ENCODE assay signal across 10 mouse cellular contexts in genomic region chr2:31143326-31143725, GRCm38 (mm10). TPM values are rescaled to one million over a fixed set of nuclear protein-coding genes. Genes with fewer than 3 reads are reported as not detected.
A peak's percentile ranks its signal among the peaks of the same experiment; 100 is the strongest.
DNase-seq lines count a peak whose midpoint lies in the region; ATAC-seq and TF ChIP-seq lines count a peak whose summit lies in the region.
"Had no signal": no experiment of that assay in that cellular context is flagged by ENCODE, and none has a peak within 500 bp of the region (broad histone marks: within the 10 kb centered on the region; RNA-seq: fewer than 3 reads in every experiment).

No protein-coding gene starts in this region.

- WGBS in heart, embryonic 15.5 days = 49% methylated on average over 6 of the region's 6 CpGs
- WGBS in intestine, embryonic 15.5 days = 47% methylated on average over 6 of the region's 6 CpGs

- H3K36me3 ChIP-seq in heart, embryonic 15.5 days = peaks cover 10% of the 10 kb centered on the region; the same call in 1 of the 2 replicates
- H3K36me3 ChIP-seq in E14TG2a.4 (ENCODE audit: insufficient read depth, low read length) = peaks cover 30% of the 10 kb centered on the region
- no peaks in the 10 kb centered on the region for H3K36me3 ChIP-seq in intestine, embryonic 15.5 days
- no peaks in the 10 kb centered on the region for H3K36me3 ChIP-seq in splenic B cell, adult 2 months (ENCODE audit: control insufficient read depth, insufficient read depth, low read length, poor library complexity, severe bottlenecking)

- DNase-seq in heart, postnatal 14 days = no peak
- peak; percentile 58 for DNase-seq in splenic B cell, adult 2 months (ENCODE audit: low read depth, low spot score)
- DNase-seq in adrenal gland, postnatal 36 days = no peak
- no peak for DNase-seq in embryo, embryonic 10 days (ENCODE audit: low spot score)
- DNase-seq in left cerebral cortex, postnatal 25 days (ENCODE audit: low spot score in 2 of 2) = no peak

- no peak for TF ChIP-seq CTCF in E14TG2a.4 (conservative IDR thresholded peaks at IDR 0.05; ENCODE audit: low read length)

- H3K4me1 ChIP-seq in heart, embryonic 15.5 days (replicated peaks) = peaks cover 39% of the 10 kb centered on the region
- H3K4me1 ChIP-seq in E14TG2a.4 (replicated peaks; ENCODE audit: low read depth, low read length) = peaks cover 67% of the 10 kb centered on the region
- H3K4me1 ChIP-seq in intestine, embryonic 15.5 days (replicated peaks) = peaks cover 15% of the 10 kb centered on the region

- peak overlapping the region; percentile 25 for H3K4me3 ChIP-seq in heart, embryonic 15.5 days
- H3K4me3 ChIP-seq in E14TG2a.4 (replicated peaks; ENCODE audit: low read length) = peak overlapping the region; percentile 24
- H3K4me3 ChIP-seq in intestine, embryonic 15.5 days (replicated peaks) = no peak overlapping the region
- H3K4me3 ChIP-seq: embryonic facial prominence, embryonic 12.5 days; lung, embryonic 15.5 days had no signal

- no peaks in the 10 kb centered on the region for H3K27me3 ChIP-seq in heart, embryonic 15.5 days
- H3K27me3 ChIP-seq in E14TG2a.4 (ENCODE audit: insufficient read depth, low read length) = peaks cover 9% of the 10 kb centered on the region
- no peaks in the 10 kb centered on the region for H3K27me3 ChIP-seq in intestine, embryonic 15.5 days (replicated peaks)
- no peaks in the 10 kb centered on the region for H3K27me3 ChIP-seq in splenic B cell, adult 2 months (ENCODE audit: control insufficient read depth, insufficient read depth, low read length, poor library complexity, severe bottlenecking)
- H3K27me3 ChIP-seq: lung, embryonic 15.5 days had no signal

- H3K27ac ChIP-seq in heart, embryonic 15.5 days = peak overlapping the region; percentile 90
- H3K27ac ChIP-seq in intestine, embryonic 15.5 days = peak overlapping the region; percentile 29
- H3K27ac ChIP-seq: embryonic facial prominence, embryonic 12.5 days; lung, embryonic 15.5 days had no signal

- H3K4me2 ChIP-seq in heart, embryonic 15.5 days = peak overlapping the region; percentile 90
- H3K4me2 ChIP-seq in intestine, embryonic 15.5 days (replicated peaks) = no peak overlapping the region
- H3K4me2 ChIP-seq: embryonic facial prominence, embryonic 12.5 days had no signal

- ATAC-seq in heart, embryonic 15.5 days (replicated peaks; ENCODE audit: insufficient number of reproducible peaks, insufficient read depth, low FRiP score, low read depth) = no peak
- no peak for ATAC-seq in intestine, embryonic 15.5 days

- no peaks in the 10 kb centered on the region for H3K9me3 ChIP-seq in heart, embryonic 15.5 days (replicated peaks)
- no peaks in the 10 kb centered on the region for H3K9me3 ChIP-seq in E14TG2a.4 (ENCODE audit: low read length)
- no peaks in the 10 kb centered on the region for H3K9me3 ChIP-seq in intestine, embryonic 15.5 days
- H3K9me3 ChIP-seq: embryonic facial prominence, embryonic 12.5 days; lung, embryonic 15.5 days had no signal

- no peak overlapping the region for H3K9ac ChIP-seq in heart, embryonic 15.5 days
- no peak overlapping the region for H3K9ac ChIP-seq in intestine, embryonic 15.5 days
- H3K9ac ChIP-seq: embryonic facial prominence, embryonic 12.5 days; lung, embryonic 15.5 days had no signal

- intact Hi-C loops in heart, postnatal 14 days (cut with DNase I) = loop anchor here (5.0 kb wide), 2 partner anchors 41 to 56 kb away; no protein-coding TSS in a partner anchor
- intact Hi-C loops in left cerebral cortex, postnatal 25 days (cut with DNase I) = loop anchor here (5.0 kb wide), 2 partner anchors 76 to 161 kb away; partner anchors contain the start of genes BC005624 and Usp20

RNA-seq across cellular contexts. Expression of gene Fnbp1, which starts 1.5 kb away (rescaled TPM):
- 16.0 and 21.8 TPM in 2 replicates for polyA plus RNA-seq in heart, embryonic 15.5 days (2015; fragmentation: Nextera tagmentation; extraction: Ambion mirVana)
- 10 to 100 TPM; 49.5 to 51.9 TPM for total RNA-seq in heart, postnatal 14 days (2021)
- 22.7 and 27.3 TPM in 2 replicates for polyA plus RNA-seq in intestine, embryonic 15.5 days (2015; fragmentation: Nextera tagmentation; extraction: Ambion mirVana)
- 10 to 100 TPM; 50.6 to 51.7 TPM for total RNA-seq in adrenal gland, postnatal 36 days (2021)
- total RNA-seq in left cerebral cortex, postnatal 25 days (2021) = 10 to 100 TPM; 84.0 to 87.3 TPM

RNA-seq across cellular contexts. Expression of gene Gpr107, which starts 8.8 kb away (rescaled TPM):
- 26.4 and 31.0 TPM in 2 replicates for polyA plus RNA-seq in heart, embryonic 15.5 days (2015; fragmentation: Nextera tagmentation; extraction: Ambion mirVana)
- 10 to 100 TPM; 39.2 to 41.7 TPM for total RNA-seq in heart, postnatal 14 days (2021)
- 30.0 and 31.1 TPM in 2 replicates for polyA plus RNA-seq in intestine, embryonic 15.5 days (2015; fragmentation: Nextera tagmentation; extraction: Ambion mirVana)
- total RNA-seq in adrenal gland, postnatal 36 days (2021) = 10 to 100 TPM; 58.5 to 63.4 TPM
- 10 to 100 TPM; 45.0 to 52.4 TPM for total RNA-seq in left cerebral cortex, postnatal 25 days (2021)
